Mouse (Mus musculus) megakaryocyte-erythroid progenitor cell, adult 5 weeks (primary cell): Measurements from ENCODE around the gene Ephb6. TPM values are rescaled to one million over a fixed set of nuclear protein-coding genes. Genes with fewer than 3 reads are reported as not detected.

ENCODE experiments used
- polyA plus RNA-seq: library from polyadenylated mRNA; stranded (reverse); fragments of >175 nt; gene quantifications from 2 replicates; pipeline ENCODE4 v1.2.3, GENCODE M21; 2012

The Ephb6 gene
- polyA plus RNA-seq: 12.4 and 20.4 TPM in 2 replicates

GRCm38 (mm10) chr6:41605061-41605793 is at the start of gene Ephb6:
Gene Ephb6 (plus strand): TSS chr6:41605482.

GRCm38 (mm10) chr6:41636178-41636577 is 30.9 kb downstream of the Ephb6 start, which contains the start of gene Trpv6:
Gene Trpv6 (minus strand): TSS chr6:41636405.

Other genes starting within 250 kb of the Ephb6 start
- gene Prss3, start 227.8 kb upstream of the Ephb6 start, polyA plus RNA-seq: not detected in 2 replicates
- not detected in 2 replicates for gene Gm5771, start 213.1 kb upstream of the Ephb6 start, polyA plus RNA-seq
- not detected in 2 replicates for gene Gm10334, start 159.3 kb upstream of the Ephb6 start, polyA plus RNA-seq
- gene Prss1, start 146.6 kb upstream of the Ephb6 start, polyA plus RNA-seq: not detected in 2 replicates
- gene Prss2, start 83.7 kb upstream of the Ephb6 start, polyA plus RNA-seq: 0.11 TPM in 1 of 2 replicates, not detected in the other
- not detected in 2 replicates for gene Trpv6, start 30.9 kb downstream of the Ephb6 start, polyA plus RNA-seq
- gene Trpv5, start 75.3 kb downstream of the Ephb6 start, polyA plus RNA-seq: not detected in 2 replicates
- gene Llcfc1, start 78.9 kb downstream of the Ephb6 start, polyA plus RNA-seq: not detected in 2 replicates
- gene Kel, start 98.9 kb downstream of the Ephb6 start, polyA plus RNA-seq: 3.0 TPM in 2 replicates
- gene Olfr459, start 169.7 kb downstream of the Ephb6 start, polyA plus RNA-seq: not detected in 2 replicates
- 0.05 TPM in 1 of 2 replicates, not detected in the other for gene Pip, start 242.1 kb downstream of the Ephb6 start, polyA plus RNA-seq
- gene Sval2, start 247.5 kb downstream of the Ephb6 start, polyA plus RNA-seq: not detected in 2 replicates